Mouse (Mus musculus): ENCODE measurements around the gene Tedc2.
A peak's percentile ranks its signal among the peaks of the same experiment; 100 is the strongest.

DNA sequence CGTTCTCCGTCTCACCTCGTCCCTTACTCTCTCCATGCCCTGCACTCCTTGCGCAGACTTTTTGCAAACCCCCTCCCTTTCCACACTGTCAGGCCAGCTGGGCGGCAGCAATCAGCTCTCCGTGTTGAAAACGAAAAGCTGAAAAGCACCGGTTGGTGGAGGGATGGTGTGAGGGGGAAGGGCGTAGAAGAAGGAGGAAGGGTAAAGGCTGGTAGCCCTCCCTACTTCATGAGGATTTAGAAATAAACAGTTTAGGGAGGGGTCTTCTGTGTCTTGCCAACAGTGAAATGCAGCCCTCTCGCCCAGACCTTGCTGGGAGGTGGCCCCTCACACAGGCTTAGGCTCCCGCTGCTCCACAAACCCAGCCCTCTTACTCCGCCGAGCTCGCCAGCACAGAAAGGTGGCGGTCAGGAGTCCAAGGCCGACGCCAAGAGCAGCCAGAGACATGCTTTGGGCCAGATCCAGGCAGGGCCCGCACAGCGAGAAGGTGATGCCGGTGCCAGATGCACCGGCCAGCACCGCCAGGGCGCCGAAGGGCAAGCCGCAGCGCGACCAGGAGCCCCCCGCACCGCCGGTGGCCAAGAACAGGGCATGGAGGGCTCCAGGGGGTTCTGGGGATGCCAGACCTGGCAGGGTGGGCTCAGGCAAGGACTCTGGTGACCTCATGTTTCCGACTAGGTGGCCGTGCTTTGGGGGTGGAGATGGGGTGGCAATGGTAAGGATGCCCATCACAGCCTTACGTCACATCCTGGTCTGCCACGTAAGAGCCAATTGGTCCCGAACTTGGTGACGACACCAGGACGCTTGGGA lies 8.8 kb downstream of the Tedc2 start:
- TF ChIP-seq CTCF (IDR thresholded peaks at IDR 0.05; ENCODE audit: insufficient read depth, low read length) (peak; percentile 10; the same call in 1 of the 2 replicates), POLR2A (IDR thresholded peaks at IDR 0.05; ENCODE audit: borderline replicate concordance, extremely low read depth, low read depth, low read length) (peak; percentile 53; the same call in 1 of the 2 replicates)
